ENCODE assay signal across 8 mouse cellular contexts in genomic region chr9:44094737-44095136, GRCm38 (mm10). TPM values are rescaled to one million over a fixed set of nuclear protein-coding genes. Genes with fewer than 3 reads are reported as not detected.
"Had no signal": no experiment of that assay in that cellular context is flagged by ENCODE, and none has a peak within 500 bp of the region (broad histone marks: within the 10 kb centered on the region; RNA-seq: fewer than 3 reads in every experiment).

No protein-coding gene starts in this region.

- H3K9ac ChIP-seq: limb, embryonic 12.5 days; liver, embryonic 13.5 days; liver, postnatal 0 days; lung, embryonic 15.5 days had no signal

- H3K27ac ChIP-seq: limb, embryonic 12.5 days; liver, embryonic 13.5 days; lung, embryonic 15.5 days; macrophage; midbrain, embryonic 13.5 days; neural tube, embryonic 15.5 days had no signal

- H3K4me2 ChIP-seq: limb, embryonic 12.5 days; liver, embryonic 13.5 days; lung, embryonic 15.5 days had no signal

- DNase-seq: liver, embryonic 13.5 days had no signal

- H3K4me3 ChIP-seq: limb, embryonic 12.5 days; liver, embryonic 13.5 days; lung, embryonic 15.5 days; myocyte had no signal

- H3K9me3 ChIP-seq: limb, embryonic 12.5 days; liver, embryonic 13.5 days; lung, embryonic 15.5 days; midbrain, embryonic 13.5 days; neural tube, embryonic 15.5 days had no signal

- H3K36me3 ChIP-seq: lung, embryonic 15.5 days had no signal

- H3K27me3 ChIP-seq: limb, embryonic 12.5 days; liver, embryonic 13.5 days; lung, embryonic 15.5 days; midbrain, embryonic 13.5 days; neural tube, embryonic 15.5 days had no signal

RNA-seq across cellular contexts. Expression of gene Mfrp, which starts 6.8 kb away (rescaled TPM):
- polyA plus RNA-seq: liver, embryonic 13.5 days; liver, postnatal 0 days; macrophage had no signal

RNA-seq across cellular contexts. Expression of gene C1qtnf5, which starts 12.3 kb away (rescaled TPM):
- polyA plus RNA-seq: macrophage had no signal

RNA-seq across cellular contexts. Expression of gene Gm49380, which starts 18.6 kb away (rescaled TPM):
- polyA plus RNA-seq: liver, embryonic 13.5 days; liver, postnatal 0 days had no signal
